Comparison of ENCODE assay signal across 29 mouse cellular contexts in genomic region chr19:32498002-32498401, GRCm38 (mm10). TPM values are rescaled to one million over a fixed set of nuclear protein-coding genes. Genes with fewer than 3 reads are reported as not detected.
DNase-seq lines count a peak whose midpoint lies in the region; ATAC-seq and TF ChIP-seq lines count a peak whose summit lies in the region.
"Had no signal": no experiment of that assay in that cellular context is flagged by ENCODE, and none has a peak within 500 bp of the region (broad histone marks: within the 10 kb centered on the region; RNA-seq: fewer than 3 reads in every experiment).

No protein-coding gene starts in this region.

- H3K27me3 ChIP-seq in Patski, result no peaks in the 10 kb centered on the region
- H3K27me3 ChIP-seq in kidney, postnatal 0 days (ENCODE audit: insufficient read depth, low read length), result no peaks in the 10 kb centered on the region
- H3K27me3 ChIP-seq in limb, embryonic 10.5 days (ENCODE audit: low read depth, poor library complexity, severe bottlenecking), result no peaks in the 10 kb centered on the region
- H3K27me3 ChIP-seq: forebrain, embryonic 12.5 days; hindbrain, embryonic 12.5 days; liver, embryonic 12.5 days; midbrain, embryonic 12.5 days; neural tube, embryonic 15.5 days had no signal

- TF ChIP-seq CTCF in Patski (IDR thresholded peaks at IDR 0.05), result no peak
- TF ChIP-seq CTCF in kidney, postnatal 0 days (IDR thresholded peaks at IDR 0.05; ENCODE audit: low read depth), result no peak

- CTCF ChIA-PET in Patski (lab: Charles Lee), result interaction anchor here (0.9 to 1.1 kb wide), 2 partner anchors 86 to 169 kb away, joined by 3 read pairs; no protein-coding TSS in a partner anchor

- no peaks in the 10 kb centered on the region for H3K9me3 ChIP-seq in kidney, postnatal 0 days (replicated peaks; ENCODE audit: low read length)
- H3K9me3 ChIP-seq in limb, embryonic 10.5 days (replicated peaks), result no peaks in the 10 kb centered on the region
- H3K9me3 ChIP-seq: forebrain, embryonic 12.5 days; heart, embryonic 10.5 days; hindbrain, embryonic 12.5 days; liver, embryonic 12.5 days; midbrain, embryonic 12.5 days; neural tube, embryonic 15.5 days had no signal

- POLR2A ChIA-PET in Patski (lab: Charles Lee), result no interaction called here

- WGBS in kidney, postnatal 0 days, result 66% methylated on average over 5 of the region's 5 CpGs
- WGBS in limb, embryonic 10.5 days, result 97% methylated on average over 5 of the region's 5 CpGs

- no peak overlapping the region for H3K9ac ChIP-seq in kidney, postnatal 0 days (ENCODE audit: low read depth, low read length)
- H3K9ac ChIP-seq: forebrain, embryonic 12.5 days; hindbrain, embryonic 12.5 days; liver, embryonic 12.5 days; liver, postnatal 0 days; midbrain, embryonic 12.5 days; neural tube, embryonic 15.5 days had no signal

- ATAC-seq in Patski, result peak; percentile 84
- ATAC-seq in kidney, postnatal 0 days (replicated peaks; ENCODE audit: low FRiP score, low read depth), result no peak; the same call in 1 of the 2 replicates
- ATAC-seq: activated CD4-positive, CD25-positive, alpha-beta regulatory T cell, adult 4 months; intestine, embryonic 16.5 days; liver, embryonic 12.5 days; liver, postnatal 0 days had no signal

- no peak for DNase-seq in Patski (ENCODE audit: low read depth, low spot score)
- peak; percentile 81 to 86 for DNase-seq in kidney, adult 8-10 months
- DNase-seq in kidney, postnatal 0 days (ENCODE audit: low spot score), result peak; percentile 28
- DNase-seq in kidney, postnatal 4 days, result peak; percentile 66 to 79
- DNase-seq in cerebellum, adult 11 months, result no peak
- no peak for DNase-seq in limb, embryonic 10.5 days (ENCODE audit: low spot score)
- no peak for DNase-seq in thymus, postnatal 0 days (ENCODE audit: low spot score)
- DNase-seq: adrenal gland, adult 2 months; adrenal gland, postnatal 36 days; cerebellum, adult 2 months; cerebellum, postnatal 14 days; gastrocnemius, postnatal 10 days; heart, postnatal 36 days; liver, postnatal 0 days; lung, postnatal 36 days; spleen, adult 18-20 months; thymus, adult 18-20 months; thymus, postnatal 36 days had no signal

- in situ Hi-C loops in Patski (cut with MboI; ENCODE audit: low pct_unique_long_range_greater_than_20kb), result loop anchor here (10.0 kb wide), 1 partner anchor 523 kb away; no protein-coding TSS in a partner anchor

- H3K36me3 ChIP-seq in kidney, postnatal 0 days (ENCODE audit: insufficient read depth, low read length), result 0 out of 2 replicates have a peak, but pooled peaks cover 8% of the 10 kb centered on the region
- peaks cover 82% of the 10 kb centered on the region for H3K36me3 ChIP-seq in limb, embryonic 10.5 days

- H3K27ac ChIP-seq in kidney, postnatal 0 days, result no peak overlapping the region
- no peak overlapping the region for H3K27ac ChIP-seq in limb, embryonic 10.5 days
- H3K27ac ChIP-seq: forebrain, embryonic 12.5 days; heart, embryonic 10.5 days; hindbrain, embryonic 12.5 days; layer of hippocampus, adult 2 months; left cerebral cortex, adult 2 months; liver, embryonic 12.5 days; midbrain, embryonic 12.5 days; neural tube, embryonic 15.5 days; stomach, postnatal 0 days had no signal

- H3K4me1 ChIP-seq in kidney, postnatal 0 days (replicated peaks; ENCODE audit: insufficient read depth, low read length), result no peaks in the 10 kb centered on the region
- no peaks in the 10 kb centered on the region for H3K4me1 ChIP-seq in limb, embryonic 10.5 days
- H3K4me1 ChIP-seq: forebrain, embryonic 12.5 days; heart, embryonic 10.5 days; hindbrain, embryonic 12.5 days; midbrain, embryonic 12.5 days; neural tube, embryonic 15.5 days had no signal

- no peak overlapping the region for H3K4me3 ChIP-seq in kidney, postnatal 0 days (replicated peaks; ENCODE audit: low read depth, low read length)
- H3K4me3 ChIP-seq in limb, embryonic 10.5 days, result no peak overlapping the region
- H3K4me3 ChIP-seq: forebrain, embryonic 12.5 days; heart, embryonic 10.5 days; hindbrain, embryonic 12.5 days; layer of hippocampus, adult 2 months; left cerebral cortex, adult 2 months; liver, embryonic 12.5 days; midbrain, embryonic 12.5 days; neural tube, embryonic 15.5 days had no signal

- H3K4me2 ChIP-seq in kidney, postnatal 0 days (ENCODE audit: low read length), result no peak overlapping the region
- H3K4me2 ChIP-seq: forebrain, embryonic 12.5 days; hindbrain, embryonic 12.5 days; liver, embryonic 12.5 days; midbrain, embryonic 12.5 days; neural tube, embryonic 15.5 days had no signal

RNA-seq across cellular contexts. Expression of gene Minpp1, which starts 12.4 kb away (rescaled TPM):
- polyA plus RNA-seq in Patski (2021), result 50.8 TPM
- 71.8 and 73.2 TPM in 2 replicates for polyA plus RNA-seq in kidney, postnatal 0 days (2015; fragmentation: Nextera tagmentation; extraction: Ambion mirVana)
- polyA plus RNA-seq in limb, embryonic 10.5 days (2016; fragmentation: Nextera tagmentation; extraction: Ambion mirVana), result 76.4 and 78.8 TPM in 2 replicates
- 62.0 and 66.4 TPM in 2 replicates for polyA plus RNA-seq in thymus, postnatal 0 days (2015; fragmentation: Nextera tagmentation; extraction: Ambion mirVana)

RNA-seq across cellular contexts. Expression of gene Rpl9-ps6, which starts 31.6 kb away (rescaled TPM):
- 38.9 TPM for polyA plus RNA-seq in Patski (2021)
- 145 and 154 TPM in 2 replicates for polyA plus RNA-seq in kidney, postnatal 0 days (2015; fragmentation: Nextera tagmentation; extraction: Ambion mirVana)
- 59.1 and 67.7 TPM in 2 replicates for polyA plus RNA-seq in limb, embryonic 10.5 days (2016; fragmentation: Nextera tagmentation; extraction: Ambion mirVana)
- polyA plus RNA-seq in thymus, postnatal 0 days (2015; fragmentation: Nextera tagmentation; extraction: Ambion mirVana), result 150 and 157 TPM in 2 replicates

Comparison
In these comparisons a context has a peak if more than half of its experiments do, and no peak if none do; other contexts are left out.
1. DNase-seq: peak in kidney, adult 8-10 months (2 of 2), kidney, postnatal 0 days (single experiment) and kidney, postnatal 4 days (2 of 2); none in Patski (single experiment), cerebellum, adult 11 months (single experiment), limb, embryonic 10.5 days (single experiment) and thymus, postnatal 0 days (single experiment).